Mouse (Mus musculus) limb, embryonic 14.5 days (tissue): Measurements from ENCODE around the gene Nkain1. TPM values are rescaled to one million over a fixed set of nuclear protein-coding genes. Genes with fewer than 3 reads are reported as not detected.
A peak's percentile ranks its signal among the peaks of the same experiment; 100 is the strongest.

Experiments used
- ATAC-seq: fragments of 200-750 bp; cut with Nextera tagmentation; 2 replicates; pipeline ENCODE4 v1.8.0; 2017; ENCODE audit warnings: low read depth, moderate number of reproducible peaks, moderate TSS enrichment; ENCODE audit not compliant: low FRiP score
- DNase-seq: peaks from one replicate; pipeline ENCODE4 v3.0.0-alpha.2; 2015; ENCODE audit warnings: low spot score
- H3K27ac ChIP-seq: fragments of 300-500 bp; sonication (generic); replicated peaks from 2 replicates; pipeline ENCODE4 v1.5.1; 2014; ENCODE audit warnings: low read depth, mild to moderate bottlenecking, low read length, moderate library complexity, mixed read lengths
- H3K27me3 ChIP-seq: fragments of 300-500 bp; sonication (generic); 2 replicates; pipeline ENCODE4 v1.6.1; 2014; ENCODE audit warnings: low read length, mixed read lengths; ENCODE audit not compliant: control insufficient read depth, insufficient read depth
- H3K36me3 ChIP-seq: fragments of 300-500 bp; sonication (generic); 2 replicates; pipeline ENCODE4 v1.6.1; 2014; ENCODE audit warnings: mild to moderate bottlenecking, low read length, moderate library complexity, mixed read lengths; ENCODE audit not compliant: control insufficient read depth, insufficient read depth
- H3K4me1 ChIP-seq: fragments of 300-500 bp; sonication (generic); 2 replicates; pipeline ENCODE4 v1.6.1; 2014; ENCODE audit warnings: antibody characterized with exemption, low read length, mixed read lengths; ENCODE audit not compliant: control insufficient read depth, insufficient read depth
- H3K4me2 ChIP-seq: fragments of 300-500 bp; sonication (generic); replicated peaks from 2 replicates; pipeline ENCODE4 v1.6.1; 2014; ENCODE audit warnings: low read depth, mild to moderate bottlenecking, low read length, moderate library complexity; ENCODE audit not compliant: severe bottlenecking
- H3K4me3 ChIP-seq: fragments of 300-500 bp; sonication (generic); replicated peaks from 2 replicates; pipeline ENCODE4 v1.5.1; 2014; ENCODE audit warnings: low read length
- H3K9ac ChIP-seq: fragments of 300-500 bp; sonication (generic); 2 replicates; pipeline ENCODE4 v1.6.1; 2014; ENCODE audit warnings: mild to moderate bottlenecking, low read depth, low read length, moderate library complexity; ENCODE audit not compliant: severe bottlenecking
- H3K9me3 ChIP-seq: fragments of 300-500 bp; sonication (generic); 2 replicates; pipeline ENCODE4 v1.6.1; 2016; ENCODE audit warnings: low read length; ENCODE audit not compliant: control insufficient read depth
- POLR2A ChIP-seq: fragments of 200-500 bp; IDR thresholded peaks from 2 replicates; pipeline ENCODE4 v1.8.0; 2012; ENCODE audit warnings: inconsistent platforms, mild to moderate bottlenecking, moderate library complexity, borderline replicate concordance; ENCODE audit not compliant: insufficient read depth, insufficient read length; ENCODE audit errors: extremely low read depth
- WGBS: fragments of 180-500 bp; shearing (Covaris S2); extraction: QIAGEN DNeasy Blood & Tissue Kit; methylation state at CpG from one replicate; pipeline ENCODE4 v1.1.7; 2014; 5-methylcytosine and 5-hydroxymethylcytosine counted together
- polyA plus RNA-seq, 2 experiments: library from polyadenylated mRNA; depleted of rRNA in 1 of 2; stranded (reverse) in 1 of 2; unstranded in 1 of 2; fragments of >200 nt; fragmentation: Nextera tagmentation in 1 of 2; extraction: Ambion mirVana in 1 of 2; gene quantifications; 2 replicates each; pipeline versions ENCODE4 v1.2.1 to v1.2.3; 2012 to 2014

Gene Nkain1
- polyA plus RNA-seq (2012; rRNA removed) (33.5 and 50.3 TPM in 2 replicates), polyA plus RNA-seq (2014; fragmentation: Nextera tagmentation; extraction: Ambion mirVana) (3.4 and 4.5 TPM in 2 replicates)

- peak; percentile 81 for ATAC-seq
- Histone ChIP-seq H3K36me3 (no peaks in the 10 kb centered on the region), H3K27ac (0 out of 2 replicates have a peak within 1 kb of the TSS, but pooled peaks have one; percentile 26), H3K4me3 (peak within 1 kb of the TSS; percentile 79), H3K4me1 (peaks cover 10% of the 10 kb centered on the region), H3K27me3 (no peaks in the 10 kb centered on the region), H3K9ac (peak within 1 kb of the TSS; percentile 86), H3K9me3 (no peaks in the 10 kb centered on the region), H3K4me2 (peak within 1 kb of the TSS; percentile 95)
- no peak for DNase-seq
- no peak for TF ChIP-seq POLR2A
- under 1% methylated on average over 33 of the region's 41 CpGs for WGBS
These were observed at the start of gene Nkain1 for GRCm38 (mm10) chr4:130574048-130574413. Nkain1 (minus strand) TSS chr4:130574173.

GRCm38 (mm10) chr4:130578734-130579274, 4.8 kb upstream of the Nkain1 start:
- no peak overlapping the region for H3K9ac ChIP-seq
- H3K4me2 ChIP-seq = no peak overlapping the region
- no peaks in the 10 kb centered on the region for H3K36me3 ChIP-seq
- H3K4me3 ChIP-seq = no peak overlapping the region
- no peak for DNase-seq
- 45% methylated on average over 9 of the region's 9 CpGs for WGBS
- H3K4me1 ChIP-seq = no peaks in the 10 kb centered on the region
- TF ChIP-seq POLR2A = no peak
- no peak for ATAC-seq
- no peak overlapping the region for H3K27ac ChIP-seq
- H3K9me3 ChIP-seq = no peaks in the 10 kb centered on the region
- H3K27me3 ChIP-seq = no peaks in the 10 kb centered on the region

- WGBS = 62% methylated on average over 6 of the region's 6 CpGs
- Histone ChIP-seq H3K27ac (no peak overlapping the region), H3K4me3 (no peak overlapping the region), H3K36me3 (no peaks in the 10 kb centered on the region), H3K9ac (no peak overlapping the region), H3K9me3 (no peaks in the 10 kb centered on the region), H3K4me1 (peaks cover 10% of the 10 kb centered on the region), H3K27me3 (no peaks in the 10 kb centered on the region), H3K4me2 (no peak overlapping the region)
- DNase-seq (no peak), ATAC-seq (no peak)
- TF ChIP-seq POLR2A = no peak
These were observed 3.1 kb upstream of the Nkain1 start for GRCm38 (mm10) chr4:130577081-130577480.

DNA sequence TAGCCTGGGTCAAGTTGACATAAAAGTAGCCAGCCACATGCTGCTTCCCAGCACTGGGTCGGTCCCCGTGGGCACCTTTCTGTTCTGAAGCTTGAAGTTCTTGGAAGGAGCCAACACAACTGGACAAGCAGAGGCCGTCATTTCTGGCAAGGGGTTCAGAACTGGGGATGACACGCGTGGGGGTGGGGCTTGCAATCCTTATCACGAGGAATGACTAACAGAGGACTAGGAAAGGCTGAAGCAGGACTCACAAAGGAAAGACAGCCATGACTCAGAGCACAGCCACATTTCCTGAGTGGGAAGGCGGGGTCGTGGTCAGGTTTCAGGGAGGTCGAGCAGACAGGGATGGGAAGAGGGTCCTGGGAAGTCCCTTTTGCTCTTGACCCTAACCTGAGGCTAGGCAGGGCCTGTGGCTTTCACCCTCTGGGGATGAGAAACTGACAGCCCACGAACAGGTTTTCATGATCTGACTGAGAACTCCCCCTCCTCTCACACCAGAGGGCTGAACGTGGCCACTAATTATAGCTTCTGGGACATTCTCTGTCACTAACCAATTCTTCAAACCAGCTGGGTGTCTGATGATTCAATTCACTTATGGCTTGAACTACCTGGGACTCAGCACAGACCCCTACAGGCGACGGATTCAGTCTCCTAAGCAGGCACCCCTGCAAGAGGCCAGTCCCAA, 2.4 kb upstream of the Nkain1 start:
- Histone ChIP-seq H3K9me3 (no peaks in the 10 kb centered on the region), H3K9ac (no peak overlapping the region), H3K4me3 (no peak overlapping the region), H3K4me1 (peaks cover 10% of the 10 kb centered on the region), H3K27ac (no peak overlapping the region), H3K27me3 (no peaks in the 10 kb centered on the region), H3K4me2 (no peak overlapping the region), H3K36me3 (no peaks in the 10 kb centered on the region)
- no peak for TF ChIP-seq POLR2A
- DNase-seq (no peak), ATAC-seq (no peak)
- 55% methylated on average over 13 of the region's 13 CpGs for WGBS

DNA sequence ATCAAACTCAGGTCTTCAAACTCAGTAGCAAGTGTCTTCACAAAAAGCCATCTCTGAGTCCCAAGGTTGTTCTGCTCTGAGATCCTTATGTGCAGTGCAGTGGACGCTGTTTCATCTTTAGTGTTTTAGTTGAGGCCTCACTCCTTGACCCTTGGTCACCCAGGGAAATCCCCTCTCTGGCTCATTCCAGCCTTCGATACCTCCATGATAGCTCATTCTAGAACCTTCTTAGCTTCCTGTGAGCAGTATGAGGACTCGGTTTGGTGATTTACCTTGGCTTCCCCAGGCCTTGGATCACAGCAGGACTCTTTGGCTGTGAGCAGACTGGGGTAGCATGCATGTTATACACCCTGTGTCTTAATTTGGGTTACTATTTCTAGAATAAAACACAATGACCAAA, 1.6 kb upstream of the Nkain1 start:
- WGBS = 80% methylated on average over 3 of the region's 3 CpGs
- no peak overlapping the region for H3K27ac ChIP-seq

More for the DNA sequence above, 1.6 kb upstream of the Nkain1 start:
- no peak for DNase-seq
- Histone ChIP-seq H3K27me3 (no peaks in the 10 kb centered on the region), H3K9me3 (no peaks in the 10 kb centered on the region), H3K36me3 (no peaks in the 10 kb centered on the region), H3K9ac (no peak overlapping the region), H3K4me2 (no peak overlapping the region), H3K4me3 (no peak overlapping the region), H3K4me1 (peaks cover 10% of the 10 kb centered on the region)
- no peak for ATAC-seq
- no peak for TF ChIP-seq POLR2A
